Mouse (Mus musculus) lung, embryonic 14.5 days (tissue): Measurements from ENCODE around the gene Kcnq5. TPM values are rescaled to one million over a fixed set of nuclear protein-coding genes. Genes with fewer than 3 reads are reported as not detected.

ENCODE experiments used
- ATAC-seq: fragments of 200-750 bp; cut with Nextera tagmentation; 2 replicates; pipeline ENCODE4 v1.8.0; 2017; ENCODE audit warnings: mild to moderate bottlenecking, moderate TSS enrichment, moderate library complexity; ENCODE audit not compliant: insufficient read depth
- DNase-seq: peaks from one replicate; pipeline ENCODE4 v3.0.0-alpha.2; 2015
- H3K27ac ChIP-seq: fragments of 300-500 bp; sonication (generic); 2 replicates; pipeline ENCODE4 v1.5.1; 2014; ENCODE audit warnings: low read depth, mild to moderate bottlenecking, moderate library complexity
- H3K27me3 ChIP-seq: fragments of 300-500 bp; sonication (generic); 2 replicates; pipeline ENCODE4 v1.6.1; 2014; ENCODE audit warnings: low read length, control low read depth; ENCODE audit not compliant: insufficient read depth
- H3K36me3 ChIP-seq: fragments of 300-500 bp; sonication (generic); 2 replicates; pipeline ENCODE4 v1.6.1; 2014; ENCODE audit warnings: control low read depth; ENCODE audit not compliant: insufficient read depth
- H3K4me1 ChIP-seq: fragments of 300-500 bp; sonication (generic); 2 replicates; pipeline ENCODE4 v1.6.1; 2014; ENCODE audit warnings: antibody characterized with exemption, control low read depth; ENCODE audit not compliant: insufficient read depth
- H3K4me2 ChIP-seq: fragments of 300-500 bp; sonication (generic); 2 replicates; pipeline ENCODE4 v1.6.1; 2014; ENCODE audit warnings: mild to moderate bottlenecking
- H3K4me3 ChIP-seq: fragments of 300-500 bp; sonication (generic); 2 replicates; pipeline ENCODE4 v1.5.1; 2014; ENCODE audit warnings: low read depth, low read length
- H3K9ac ChIP-seq: fragments of 300-500 bp; sonication (generic); 2 replicates; pipeline ENCODE4 v1.6.1; 2014
- H3K9me3 ChIP-seq: fragments of 300-500 bp; sonication (generic); 2 replicates; pipeline ENCODE4 v1.6.1; 2016; ENCODE audit warnings: low read depth, low read length, control low read depth
- CTCF ChIP-seq: IDR thresholded peaks from 2 replicates; pipeline ENCODE4 v1.5.1; 2016; ENCODE audit warnings: antibody characterized with exemption, low read depth
- WGBS: fragments of 180-500 bp; shearing (Covaris S2); extraction: QIAGEN DNeasy Blood & Tissue Kit; methylation state at CpG from one replicate; pipeline ENCODE4 v1.1.7; 2014; 5-methylcytosine and 5-hydroxymethylcytosine counted together
- polyA plus RNA-seq: library from polyadenylated mRNA; unstranded; fragments of >200 nt; fragmentation: Nextera tagmentation; extraction: Ambion mirVana; gene quantifications from 2 replicates; pipeline ENCODE4 v1.2.1, GENCODE M21; 2014

Gene Kcnq5
- polyA plus RNA-seq, 1 experiment from 2014 or later, result 3.1 TPM

- no peaks in the 10 kb centered on the region for H3K27me3 ChIP-seq
- 41% methylated on average over 2 of the region's 2 CpGs for WGBS
- ATAC-seq (no peak), DNase-seq (peak; percentile 66)
- H3K36me3 ChIP-seq, result no peaks in the 10 kb centered on the region
- 0 out of 2 replicates have a peak, but pooled peaks have one; percentile 9 for TF ChIP-seq CTCF
- no peak overlapping the region for H3K9ac ChIP-seq
- H3K4me2 ChIP-seq, result no peak overlapping the region
- H3K27ac ChIP-seq, result no peak overlapping the region
- no peaks in the 10 kb centered on the region for H3K4me1 ChIP-seq
- H3K4me3 ChIP-seq, result no peak overlapping the region
- H3K9me3 ChIP-seq, result no peaks in the 10 kb centered on the region
Measured at GRCm38 (mm10) chr1:21448227-21448626, 513.5 kb downstream of the Kcnq5 start.

GRCm38 (mm10) chr1:21436753-21437152, 525.0 kb downstream of the Kcnq5 start:
- H3K27me3 ChIP-seq, result no peaks in the 10 kb centered on the region
- WGBS, result 65% methylated on average over 3 of the region's 3 CpGs
- H3K9ac ChIP-seq, result no peak overlapping the region
- H3K4me3 ChIP-seq, result no peak overlapping the region
- ATAC-seq, result no peak
- H3K27ac ChIP-seq, result no peak overlapping the region
- no peaks in the 10 kb centered on the region for H3K36me3 ChIP-seq
- H3K4me1 ChIP-seq, result no peaks in the 10 kb centered on the region
- H3K9me3 ChIP-seq, result no peaks in the 10 kb centered on the region
- H3K4me2 ChIP-seq, result no peak overlapping the region
- TF ChIP-seq CTCF, result no peak
- no peak for DNase-seq

- Histone ChIP-seq H3K27ac (no peak overlapping the region), H3K36me3 (no peaks in the 10 kb centered on the region), H3K27me3 (no peaks in the 10 kb centered on the region), H3K4me2 (no peak overlapping the region), H3K9me3 (no peaks in the 10 kb centered on the region), H3K9ac (no peak overlapping the region), H3K4me3 (no peak overlapping the region), H3K4me1 (no peaks in the 10 kb centered on the region)
- no peak for ATAC-seq
- 49% methylated on average over 3 of the region's 3 CpGs for WGBS
- DNase-seq, result no peak
- TF ChIP-seq CTCF, result no peak
Measured at GRCm38 (mm10) chr1:21434853-21435252, 526.9 kb downstream of the Kcnq5 start.

- no peak overlapping the region for H3K27ac ChIP-seq
- 81% methylated on average over 3 of the region's 3 CpGs for WGBS
- TF ChIP-seq CTCF, result no peak
- no peaks in the 10 kb centered on the region for H3K9me3 ChIP-seq
- no peak overlapping the region for H3K4me2 ChIP-seq
- no peak overlapping the region for H3K4me3 ChIP-seq
- no peaks in the 10 kb centered on the region for H3K27me3 ChIP-seq
- H3K36me3 ChIP-seq, result no peaks in the 10 kb centered on the region
- ATAC-seq, result no peak
- no peak overlapping the region for H3K9ac ChIP-seq
- no peaks in the 10 kb centered on the region for H3K4me1 ChIP-seq
- no peak for DNase-seq
Measured at GRCm38 (mm10) chr1:21431666-21432065, 530.1 kb downstream of the Kcnq5 start.

GRCm38 (mm10) chr1:21428079-21428478, 533.7 kb downstream of the Kcnq5 start:
- 61% methylated on average over 4 of the region's 4 CpGs for WGBS
- Histone ChIP-seq H3K27ac (no peak overlapping the region), H3K4me1 (no peaks in the 10 kb centered on the region), H3K9me3 (no peaks in the 10 kb centered on the region), H3K9ac (no peak overlapping the region), H3K4me2 (no peak overlapping the region), H3K4me3 (no peak overlapping the region), H3K36me3 (no peaks in the 10 kb centered on the region), H3K27me3 (no peaks in the 10 kb centered on the region)
- DNase-seq (no peak), ATAC-seq (no peak)
- no peak for TF ChIP-seq CTCF

- ATAC-seq, result no peak
- H3K4me3 ChIP-seq, result no peak overlapping the region
- WGBS, result 90% methylated on average over 2 of the region's 2 CpGs
- H3K27ac ChIP-seq, result no peak overlapping the region
- no peaks in the 10 kb centered on the region for H3K36me3 ChIP-seq
- no peak overlapping the region for H3K4me2 ChIP-seq
- no peaks in the 10 kb centered on the region for H3K9me3 ChIP-seq
- H3K27me3 ChIP-seq, result no peaks in the 10 kb centered on the region
- no peak for DNase-seq
- no peaks in the 10 kb centered on the region for H3K4me1 ChIP-seq
- no peak overlapping the region for H3K9ac ChIP-seq
- TF ChIP-seq CTCF, result no peak
Measured at GRCm38 (mm10) chr1:21425654-21426053, 536.1 kb downstream of the Kcnq5 start.

- Histone ChIP-seq H3K4me2 (no peak overlapping the region), H3K9me3 (no peaks in the 10 kb centered on the region), H3K4me3 (no peak overlapping the region), H3K36me3 (no peaks in the 10 kb centered on the region), H3K27ac (no peak overlapping the region), H3K4me1 (no peaks in the 10 kb centered on the region), H3K27me3 (no peaks in the 10 kb centered on the region), H3K9ac (no peak overlapping the region)
- ATAC-seq, result no peak
- peak; percentile 57 for TF ChIP-seq CTCF
- DNase-seq, result peak; percentile 70
Measured at GRCm38 (mm10) chr1:21419370-21419769, 542.4 kb downstream of the Kcnq5 start.

- no peaks in the 10 kb centered on the region for H3K36me3 ChIP-seq
- H3K4me3 ChIP-seq, result no peak overlapping the region
- no peak for ATAC-seq
- DNase-seq, result no peak
- H3K27ac ChIP-seq, result no peak overlapping the region
- 78% methylated on average over 2 of the region's 2 CpGs for WGBS
- TF ChIP-seq CTCF, result no peak
- no peaks in the 10 kb centered on the region for H3K9me3 ChIP-seq
- no peaks in the 10 kb centered on the region for H3K27me3 ChIP-seq
- no peak overlapping the region for H3K4me2 ChIP-seq
- no peak overlapping the region for H3K9ac ChIP-seq
- H3K4me1 ChIP-seq, result no peaks in the 10 kb centered on the region
Measured at GRCm38 (mm10) chr1:21412197-21412555, 549.6 kb downstream of the Kcnq5 start.
